Mouse (Mus musculus): ENCODE results near the gene Hvcn1. TPM values are rescaled to one million over a fixed set of nuclear protein-coding genes. Genes with fewer than 3 reads are reported as not detected.
A peak's percentile ranks its signal among the peaks of the same experiment; 100 is the strongest.

The Hvcn1 gene
- polyA plus RNA-seq, 2 experiments: 8.6 to 9.6 TPM

- no peak for ATAC-seq (ENCODE audit: low FRiP score, low read depth)
- peaks cover 36% of the 10 kb centered on the region for H3K36me3 ChIP-seq (ENCODE audit: control insufficient read depth, insufficient read depth, low read length)
- no peak overlapping the region for H3K27ac ChIP-seq (replicated peaks; ENCODE audit: low read depth, low read length)
- H3K9ac ChIP-seq (ENCODE audit: low read depth, low read length, severe bottlenecking): no peak overlapping the region
- WGBS: 79% methylated on average over 6 of the region's 6 CpGs
- TF ChIP-seq POLR2A (IDR thresholded peaks at IDR 0.05; ENCODE audit: borderline replicate concordance, extremely low read depth, insufficient read depth, insufficient read length): no peak
- no peak overlapping the region for H3K4me3 ChIP-seq (replicated peaks; ENCODE audit: low read length)
- H3K4me2 ChIP-seq (replicated peaks; ENCODE audit: low read depth, low read length, severe bottlenecking): no peak overlapping the region
- no peaks in the 10 kb centered on the region for H3K9me3 ChIP-seq (ENCODE audit: control insufficient read depth, low read length)
- DNase-seq (ENCODE audit: low spot score): no peak
- H3K4me1 ChIP-seq (ENCODE audit: control insufficient read depth, insufficient read depth, low read length): no peaks in the 10 kb centered on the region
- H3K27me3 ChIP-seq (ENCODE audit: control insufficient read depth, insufficient read depth, low read length): no peaks in the 10 kb centered on the region
These were observed 36.0 kb downstream of the Hvcn1 start for GRCm38 (mm10) chr5:122242521-122243123.

- H3K9ac ChIP-seq (ENCODE audit: low read depth, low read length, severe bottlenecking): no peak overlapping the region
- no peaks in the 10 kb centered on the region for H3K9me3 ChIP-seq (ENCODE audit: control insufficient read depth, low read length)
- 87% methylated on average over 17 of the region's 17 CpGs for WGBS
- no peaks in the 10 kb centered on the region for H3K4me1 ChIP-seq (ENCODE audit: control insufficient read depth, insufficient read depth, low read length)
- H3K4me2 ChIP-seq (replicated peaks; ENCODE audit: low read depth, low read length, severe bottlenecking): no peak overlapping the region
- H3K27me3 ChIP-seq (ENCODE audit: control insufficient read depth, insufficient read depth, low read length): no peaks in the 10 kb centered on the region
- no peak overlapping the region for H3K27ac ChIP-seq (replicated peaks; ENCODE audit: low read depth, low read length)
- no peak overlapping the region for H3K4me3 ChIP-seq (replicated peaks; ENCODE audit: low read length)
- DNase-seq (ENCODE audit: low spot score): no peak
- no peak for ATAC-seq (ENCODE audit: low FRiP score, low read depth)
- TF ChIP-seq POLR2A (IDR thresholded peaks at IDR 0.05; ENCODE audit: borderline replicate concordance, extremely low read depth, insufficient read depth, insufficient read length): no peak
- peaks cover 43% of the 10 kb centered on the region for H3K36me3 ChIP-seq (ENCODE audit: control insufficient read depth, insufficient read depth, low read length)
These were observed 37.3 kb downstream of the Hvcn1 start for GRCm38 (mm10) chr5:122243781-122244523.

GRCm38 (mm10) chr5:122245186-122245585 is 38.6 kb downstream of the Hvcn1 start:
- H3K9me3 ChIP-seq (ENCODE audit: control insufficient read depth, low read length): no peaks in the 10 kb centered on the region
- H3K4me3 ChIP-seq (replicated peaks; ENCODE audit: low read length): no peak overlapping the region
- H3K27ac ChIP-seq (replicated peaks; ENCODE audit: low read depth, low read length): no peak overlapping the region
- H3K4me1 ChIP-seq (ENCODE audit: control insufficient read depth, insufficient read depth, low read length): no peaks in the 10 kb centered on the region
- peaks cover 37% of the 10 kb centered on the region for H3K36me3 ChIP-seq (ENCODE audit: control insufficient read depth, insufficient read depth, low read length)
- no peak overlapping the region for H3K4me2 ChIP-seq (replicated peaks; ENCODE audit: low read depth, low read length, severe bottlenecking)
- no peak overlapping the region for H3K9ac ChIP-seq (ENCODE audit: low read depth, low read length, severe bottlenecking)
- no peak for TF ChIP-seq POLR2A (IDR thresholded peaks at IDR 0.05; ENCODE audit: borderline replicate concordance, extremely low read depth, insufficient read depth, insufficient read length)
- ATAC-seq (ENCODE audit: low FRiP score, low read depth) (no peak), DNase-seq (ENCODE audit: low spot score) (peak; percentile 35)
- WGBS: 43% methylated on average over 3 of the region's 3 CpGs
- H3K27me3 ChIP-seq (ENCODE audit: control insufficient read depth, insufficient read depth, low read length): no peaks in the 10 kb centered on the region

GRCm38 (mm10) chr5:122246547-122247167 is 40.1 kb downstream of the Hvcn1 start:
- no peaks in the 10 kb centered on the region for H3K4me1 ChIP-seq (ENCODE audit: control insufficient read depth, insufficient read depth, low read length)
- no peaks in the 10 kb centered on the region for H3K27me3 ChIP-seq (ENCODE audit: control insufficient read depth, insufficient read depth, low read length)
- H3K36me3 ChIP-seq (ENCODE audit: control insufficient read depth, insufficient read depth, low read length): peaks cover 33% of the 10 kb centered on the region
- no peak overlapping the region for H3K4me3 ChIP-seq (replicated peaks; ENCODE audit: low read length)
- H3K9me3 ChIP-seq (ENCODE audit: control insufficient read depth, low read length): no peaks in the 10 kb centered on the region
- DNase-seq (ENCODE audit: low spot score) (no peak), ATAC-seq (ENCODE audit: low FRiP score, low read depth) (no peak)
- WGBS: 78% methylated on average over 10 of the region's 10 CpGs
- H3K27ac ChIP-seq (replicated peaks; ENCODE audit: low read depth, low read length): no peak overlapping the region
- TF ChIP-seq POLR2A (IDR thresholded peaks at IDR 0.05; ENCODE audit: borderline replicate concordance, extremely low read depth, insufficient read depth, insufficient read length): no peak
- H3K4me2 ChIP-seq (replicated peaks; ENCODE audit: low read depth, low read length, severe bottlenecking): no peak overlapping the region
- no peak overlapping the region for H3K9ac ChIP-seq (ENCODE audit: low read depth, low read length, severe bottlenecking)

- Histone ChIP-seq H3K27ac (replicated peaks; ENCODE audit: low read depth, low read length) (no peak overlapping the region), H3K4me2 (replicated peaks; ENCODE audit: low read depth, low read length, severe bottlenecking) (no peak overlapping the region), H3K27me3 (ENCODE audit: control insufficient read depth, insufficient read depth, low read length) (no peaks in the 10 kb centered on the region), H3K9me3 (ENCODE audit: control insufficient read depth, low read length) (no peaks in the 10 kb centered on the region), H3K4me3 (replicated peaks; ENCODE audit: low read length) (no peak overlapping the region), H3K4me1 (ENCODE audit: control insufficient read depth, insufficient read depth, low read length) (no peaks in the 10 kb centered on the region), H3K36me3 (ENCODE audit: control insufficient read depth, insufficient read depth, low read length) (peaks cover 32% of the 10 kb centered on the region), H3K9ac (ENCODE audit: low read depth, low read length, severe bottlenecking) (no peak overlapping the region)
- DNase-seq (ENCODE audit: low spot score): no peak
- ATAC-seq (ENCODE audit: low FRiP score, low read depth): no peak
- 81% methylated on average over 11 of the region's 11 CpGs for WGBS
- TF ChIP-seq POLR2A (IDR thresholded peaks at IDR 0.05; ENCODE audit: borderline replicate concordance, extremely low read depth, insufficient read depth, insufficient read length): no peak
These were observed 40.9 kb downstream of the Hvcn1 start for GRCm38 (mm10) chr5:122247529-122247928.
